Mouse (Mus musculus): Measurements from ENCODE around the gene Lsm7. TPM values are rescaled to one million over a fixed set of nuclear protein-coding genes. Genes with fewer than 3 reads are reported as not detected.

Lsm7 gene
- total RNA-seq (2014; fragmentation: Nextera tagmentation), result 207 and 210 TPM in 2 replicates
- total RNA-seq (2017), result 378 and 439 TPM in 2 replicates

DNA sequence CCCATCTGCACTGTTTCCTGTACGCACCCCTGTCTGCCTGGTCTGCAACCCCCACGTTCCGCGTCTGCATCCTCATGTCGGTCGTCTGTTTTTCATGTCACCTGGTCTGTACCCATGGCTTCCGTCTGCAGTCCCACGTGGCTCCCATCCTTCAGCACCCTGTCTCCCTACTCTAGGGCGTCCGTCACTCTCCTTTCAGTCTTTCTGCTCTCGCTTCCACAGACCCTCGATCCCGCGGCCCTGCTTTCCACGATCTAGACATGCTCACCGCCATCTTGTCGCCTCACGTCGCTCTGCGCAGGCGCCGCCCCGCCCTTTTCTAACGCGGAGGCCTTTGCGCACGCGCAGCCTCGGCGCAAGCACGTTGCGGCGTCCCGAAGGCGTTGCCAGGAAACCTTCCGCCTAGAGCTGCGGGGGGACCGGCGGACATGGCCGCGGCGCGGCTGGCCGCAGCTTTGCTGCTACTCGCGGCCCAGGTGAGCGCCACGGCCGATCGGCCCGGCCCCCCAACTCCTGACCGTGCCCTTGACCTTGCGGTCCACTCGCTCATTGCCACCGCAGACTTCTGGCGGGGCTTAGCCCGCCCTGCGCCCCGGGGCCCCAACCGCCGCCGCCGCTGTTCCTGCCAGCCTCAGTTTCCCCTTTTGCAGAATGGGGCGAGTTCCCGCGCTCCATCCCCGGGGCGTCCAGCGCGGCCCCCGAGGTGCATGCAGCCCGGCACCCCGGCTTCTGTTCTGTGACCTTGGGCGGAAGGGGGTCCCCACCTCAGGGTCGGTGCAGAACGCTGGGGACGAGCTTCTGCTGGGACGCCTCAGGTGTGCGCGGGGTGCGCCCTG is at the start of gene Lsm7, which contains the start of gene Sppl2b:
Gene Lsm7 (minus strand): TSS at position 297 of the 836 bp plus-strand sequence.
Gene Sppl2b (plus strand): TSS at position 363 of the 836 bp plus-strand sequence.
- peak; percentile 75 for ATAC-seq (replicated peaks; ENCODE audit: poor library complexity, severe bottlenecking)

DNA sequence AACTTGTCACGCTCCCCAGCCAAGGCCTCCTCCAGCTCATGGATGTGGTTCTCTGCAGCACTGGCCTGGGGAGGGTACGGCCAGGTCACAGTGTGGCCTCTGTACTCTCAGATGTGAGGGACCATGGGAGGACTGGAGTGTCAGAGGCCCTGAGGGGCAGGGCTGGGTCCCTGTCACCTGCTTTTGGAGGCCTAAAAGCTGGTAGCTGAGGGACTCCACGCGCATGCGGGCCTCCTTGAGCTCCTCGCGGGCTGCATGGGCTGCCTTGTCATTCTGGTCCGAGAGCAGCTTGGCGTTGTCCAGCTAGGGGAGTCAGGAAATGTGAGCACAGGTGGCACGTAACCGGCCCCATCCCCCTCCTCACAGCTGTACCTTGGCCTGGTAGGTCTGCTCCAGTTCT is 49.7 kb upstream of the Lsm7 start:
- ATAC-seq (replicated peaks; ENCODE audit: poor library complexity, severe bottlenecking), result no peak

DNA sequence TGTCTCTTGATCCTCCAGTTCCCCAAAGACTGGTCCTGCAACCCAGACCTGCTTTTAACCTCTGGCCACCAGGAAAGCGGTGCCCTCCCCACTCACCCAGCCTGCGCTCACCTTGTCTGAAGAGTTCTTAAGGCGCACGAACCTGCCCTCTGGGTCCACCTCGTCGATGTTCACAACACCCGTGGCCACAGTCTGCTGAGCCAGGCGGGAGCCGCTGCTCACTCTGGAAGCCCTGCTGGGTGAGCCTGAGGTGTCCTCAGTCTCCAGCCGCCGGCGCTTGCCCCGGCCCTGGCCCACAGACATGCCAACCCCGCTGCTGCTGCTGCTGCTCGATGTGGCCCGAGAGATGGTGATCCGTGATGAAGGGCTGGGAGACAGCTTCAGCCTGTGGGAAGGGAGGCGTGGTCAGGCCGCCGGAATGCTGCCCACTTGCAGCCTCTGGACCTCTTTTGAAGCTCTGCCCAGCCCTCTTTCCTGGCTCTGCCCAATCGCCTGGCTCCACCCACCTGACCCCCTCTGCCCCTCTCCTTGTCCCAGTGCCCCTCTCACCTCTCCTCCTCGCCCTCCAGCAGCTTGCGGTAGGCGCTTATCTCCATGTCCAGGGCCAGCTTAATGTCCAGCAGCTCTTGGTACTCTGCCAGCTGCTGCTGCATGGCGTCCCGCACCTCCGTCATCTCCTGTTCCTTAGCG is 49.1 kb upstream of the Lsm7 start:
- ATAC-seq (replicated peaks; ENCODE audit: poor library complexity, severe bottlenecking), result no peak

DNA sequence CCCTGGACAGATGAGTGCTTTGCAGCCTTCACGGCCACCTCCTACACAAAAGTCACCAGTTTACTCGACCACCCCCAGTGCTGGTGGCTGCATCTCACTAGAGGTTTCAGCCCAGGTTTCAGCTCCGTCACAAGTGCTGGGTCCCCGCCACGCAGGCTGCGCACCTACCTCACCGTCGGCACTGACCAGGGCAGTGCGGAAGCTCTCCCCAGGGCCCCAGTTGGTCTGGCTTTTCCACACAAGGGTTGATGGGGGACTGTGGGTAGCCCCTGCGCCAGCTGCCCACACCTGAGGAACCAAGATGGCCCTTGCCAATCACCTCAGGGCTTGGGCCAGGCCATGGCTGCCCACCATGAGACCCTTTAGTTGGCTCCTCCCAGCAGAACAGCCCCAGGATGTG is 48.3 kb upstream of the Lsm7 start:
- ATAC-seq (replicated peaks; ENCODE audit: poor library complexity, severe bottlenecking), result no peak

DNA sequence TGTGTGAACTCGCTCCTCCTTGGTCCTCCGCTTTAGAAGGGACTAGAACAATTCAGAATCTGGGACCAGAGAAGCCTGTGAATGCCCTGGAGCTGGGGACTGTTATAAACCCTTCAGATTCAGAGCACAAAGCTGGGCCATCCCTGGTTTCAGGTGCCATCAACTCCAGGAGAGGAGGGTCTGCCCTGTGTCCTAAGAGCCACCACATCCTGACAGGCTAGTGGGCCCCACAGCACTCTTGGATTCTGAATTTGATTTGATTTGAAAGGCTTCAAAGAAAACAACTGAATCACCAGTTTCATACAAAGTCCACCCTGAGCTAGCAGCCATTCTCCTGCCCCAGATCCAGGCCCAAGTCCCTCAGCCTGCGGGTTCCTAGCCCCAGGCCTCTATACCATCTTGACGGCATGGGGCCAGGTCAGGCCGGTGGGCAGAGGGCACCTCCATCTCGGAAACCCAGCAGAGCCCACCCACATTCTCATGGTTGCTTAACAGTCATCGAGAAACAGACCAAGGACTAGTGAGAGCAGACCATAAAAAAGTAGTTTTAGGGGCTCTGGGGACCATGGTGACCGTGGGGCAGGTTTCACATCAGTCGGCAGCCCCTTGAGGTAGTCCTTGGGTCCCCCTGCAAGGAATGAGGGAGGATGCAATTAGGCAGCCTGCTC is 47.4 kb upstream of the Lsm7 start:
- no peak for ATAC-seq (replicated peaks; ENCODE audit: poor library complexity, severe bottlenecking)

DNA sequence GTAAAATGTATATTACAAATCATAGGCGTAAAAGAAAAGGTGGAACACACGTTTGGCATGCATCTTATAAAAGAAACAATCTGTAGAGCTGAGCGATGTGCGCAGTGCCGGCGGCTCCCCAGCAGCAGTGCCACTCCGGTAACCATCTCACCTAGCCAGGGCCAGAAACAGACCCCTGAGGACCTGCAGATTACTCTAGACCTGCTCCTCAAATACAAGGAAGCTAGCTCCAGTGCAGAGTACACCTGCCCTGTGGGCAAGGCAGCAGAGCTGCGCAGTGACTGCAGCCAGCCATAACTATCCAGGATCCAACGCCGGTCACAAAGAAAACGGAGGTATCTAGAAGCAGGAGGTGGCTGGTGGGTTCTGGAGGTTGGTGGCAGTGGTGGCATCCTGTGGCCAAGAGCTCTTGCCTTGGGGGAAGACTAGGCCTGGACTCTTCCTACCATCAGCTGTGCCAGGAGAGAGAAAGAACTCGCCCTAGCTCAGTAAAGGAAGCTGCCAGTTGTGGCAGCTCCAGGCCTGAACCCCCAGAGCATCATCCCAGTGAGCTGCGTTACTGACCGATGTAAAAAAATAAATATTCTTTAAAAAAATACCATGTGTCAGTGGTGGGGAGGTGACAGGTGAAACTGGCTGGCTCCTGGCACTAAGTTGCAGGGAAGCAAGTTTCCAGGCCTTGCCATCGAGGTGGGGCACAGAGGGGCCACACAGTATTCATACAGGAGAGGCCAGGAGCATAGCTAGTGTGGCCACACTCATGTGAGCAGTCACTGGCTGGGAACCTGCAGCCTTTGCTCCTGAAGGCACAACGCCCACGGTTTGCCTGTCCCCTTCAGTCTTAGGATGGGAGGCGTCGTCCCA is 46.6 kb upstream of the Lsm7 start:
- no peak for ATAC-seq (replicated peaks; ENCODE audit: poor library complexity, severe bottlenecking)

DNA sequence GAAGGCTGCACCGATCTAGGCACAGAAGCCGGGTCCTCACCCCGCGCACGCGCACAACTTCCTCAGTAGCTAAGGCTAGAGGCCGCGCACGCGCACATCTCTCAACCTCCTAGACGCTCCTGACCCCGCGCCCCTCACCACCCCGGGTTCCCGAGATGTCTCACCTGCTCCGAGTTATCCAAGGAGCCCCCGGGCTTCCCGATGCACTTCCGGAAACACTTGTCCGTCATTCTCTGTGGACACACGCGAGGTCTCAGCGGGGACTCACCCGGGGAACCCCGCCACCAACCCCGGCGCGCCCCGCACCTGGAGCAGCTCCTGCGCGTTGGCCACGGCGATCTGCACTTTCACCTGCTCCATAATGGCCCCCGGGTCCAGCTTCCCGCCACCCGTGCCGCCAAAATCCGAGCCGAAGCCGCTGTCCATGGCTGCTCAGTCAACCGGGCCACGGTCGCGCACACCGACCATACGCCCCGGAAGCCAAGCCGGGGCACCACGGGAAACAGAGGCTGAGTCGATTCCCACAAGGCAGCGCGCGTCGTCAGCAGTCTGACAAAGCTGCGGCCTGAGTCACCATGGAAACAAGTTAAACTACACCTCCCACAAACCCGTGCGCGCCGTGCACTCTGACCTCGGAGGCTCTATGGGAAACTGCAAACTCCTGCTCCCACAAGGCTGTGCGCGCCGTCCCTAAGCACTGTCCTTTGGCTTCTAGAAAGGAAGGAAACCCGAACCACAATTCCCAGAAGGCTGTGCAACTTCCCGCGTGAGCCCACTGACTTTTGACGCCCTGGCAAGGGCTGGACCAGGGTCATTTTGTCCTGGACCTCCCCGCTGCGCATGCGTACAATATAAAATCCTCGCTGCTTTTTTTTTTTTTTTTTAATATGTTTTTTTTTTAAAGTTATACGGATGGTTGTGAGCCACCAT is 45.6 kb upstream of the Lsm7 start, which contains the start of gene Timm13:
Gene Timm13 (minus strand): TSS at position 652 of the 930 bp plus-strand sequence.
- ATAC-seq (replicated peaks; ENCODE audit: poor library complexity, severe bottlenecking), result peak; percentile 94

DNA sequence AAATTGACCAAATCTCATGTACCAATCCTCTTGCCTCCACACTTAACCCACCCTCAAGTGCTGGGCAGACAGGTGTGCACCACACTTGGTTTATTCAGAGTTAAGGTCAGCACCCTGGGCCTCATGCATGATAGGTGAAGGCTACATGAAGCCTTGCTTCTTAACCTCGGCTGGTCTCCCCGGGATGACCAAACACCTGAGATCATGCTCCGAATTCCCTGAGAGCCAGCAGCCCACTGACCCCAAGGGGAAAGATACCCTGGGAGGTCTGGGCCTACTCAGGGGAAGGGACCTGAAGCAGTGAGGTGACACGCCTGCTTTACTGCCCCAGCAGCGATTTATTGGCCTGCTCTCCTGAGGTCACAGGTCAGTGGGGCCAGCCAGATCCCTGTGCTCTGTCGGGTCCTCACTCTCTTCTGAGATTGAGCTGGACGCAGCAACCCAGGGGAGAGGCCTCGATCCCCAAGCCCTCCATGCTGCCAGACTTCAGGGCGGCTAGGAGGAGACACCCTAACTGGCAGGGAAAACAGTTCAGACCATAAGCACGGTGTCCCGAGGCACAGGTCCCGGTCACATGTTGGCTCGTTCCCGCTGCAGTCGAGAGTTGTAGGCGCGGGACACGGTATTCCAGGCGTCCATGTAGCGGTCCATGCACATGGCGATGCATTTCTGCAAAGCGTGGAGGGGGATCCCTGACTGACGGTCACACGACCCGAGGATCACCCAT is 44.7 kb upstream of the Lsm7 start:
- ATAC-seq (replicated peaks; ENCODE audit: poor library complexity, severe bottlenecking), result no peak

DNA sequence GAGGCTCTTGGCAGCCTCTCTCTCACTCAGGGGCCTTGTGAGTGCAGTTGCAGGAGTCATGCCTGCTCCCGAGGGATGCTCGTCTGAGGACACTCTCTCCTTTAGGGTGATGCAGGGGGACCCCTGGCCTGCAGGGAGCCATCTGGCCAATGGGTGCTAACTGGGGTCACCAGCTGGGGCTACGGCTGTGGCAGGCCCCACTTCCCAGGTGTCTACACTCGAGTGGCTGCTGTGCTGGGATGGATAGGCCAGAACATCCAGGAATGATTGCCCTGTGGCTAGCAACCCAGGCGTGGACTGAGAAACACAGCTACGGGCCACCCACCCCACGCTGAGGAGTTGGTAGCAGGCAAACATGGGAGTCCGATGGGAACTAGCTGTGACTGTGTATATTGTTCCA is 44.1 kb upstream of the Lsm7 start:
- no peak for ATAC-seq (replicated peaks; ENCODE audit: poor library complexity, severe bottlenecking)

DNA sequence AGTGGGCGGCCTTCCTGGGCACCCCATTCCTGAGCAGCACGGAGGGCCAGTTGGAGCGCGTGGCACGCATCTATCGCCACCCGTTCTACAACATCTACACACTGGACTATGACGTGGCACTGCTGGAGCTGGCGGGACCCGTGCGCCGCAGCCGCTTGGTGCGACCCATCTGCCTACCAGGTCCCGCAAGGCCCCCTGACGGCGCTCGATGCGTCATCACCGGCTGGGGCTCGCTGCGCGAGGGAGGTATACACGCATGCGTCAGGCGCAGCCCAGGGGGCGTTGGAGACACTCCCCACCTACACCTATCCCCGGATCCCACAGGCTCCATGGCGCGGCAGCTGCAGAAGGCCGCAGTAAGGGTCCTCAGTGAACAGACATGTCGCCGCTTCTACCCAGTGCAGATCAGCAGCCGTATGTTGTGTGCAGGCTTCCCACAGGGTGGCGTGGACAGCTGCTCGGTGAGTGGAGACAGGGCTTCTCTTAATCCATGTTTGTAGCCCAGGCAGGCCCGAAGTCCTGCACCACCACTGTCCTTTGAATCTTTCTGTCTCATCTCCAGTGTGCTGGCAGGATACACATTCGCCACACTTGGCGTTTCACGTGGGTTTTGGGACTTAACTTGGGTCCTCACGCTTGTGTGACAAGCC is 43.0 kb upstream of the Lsm7 start:
- ATAC-seq (replicated peaks; ENCODE audit: poor library complexity, severe bottlenecking), result no peak

DNA sequence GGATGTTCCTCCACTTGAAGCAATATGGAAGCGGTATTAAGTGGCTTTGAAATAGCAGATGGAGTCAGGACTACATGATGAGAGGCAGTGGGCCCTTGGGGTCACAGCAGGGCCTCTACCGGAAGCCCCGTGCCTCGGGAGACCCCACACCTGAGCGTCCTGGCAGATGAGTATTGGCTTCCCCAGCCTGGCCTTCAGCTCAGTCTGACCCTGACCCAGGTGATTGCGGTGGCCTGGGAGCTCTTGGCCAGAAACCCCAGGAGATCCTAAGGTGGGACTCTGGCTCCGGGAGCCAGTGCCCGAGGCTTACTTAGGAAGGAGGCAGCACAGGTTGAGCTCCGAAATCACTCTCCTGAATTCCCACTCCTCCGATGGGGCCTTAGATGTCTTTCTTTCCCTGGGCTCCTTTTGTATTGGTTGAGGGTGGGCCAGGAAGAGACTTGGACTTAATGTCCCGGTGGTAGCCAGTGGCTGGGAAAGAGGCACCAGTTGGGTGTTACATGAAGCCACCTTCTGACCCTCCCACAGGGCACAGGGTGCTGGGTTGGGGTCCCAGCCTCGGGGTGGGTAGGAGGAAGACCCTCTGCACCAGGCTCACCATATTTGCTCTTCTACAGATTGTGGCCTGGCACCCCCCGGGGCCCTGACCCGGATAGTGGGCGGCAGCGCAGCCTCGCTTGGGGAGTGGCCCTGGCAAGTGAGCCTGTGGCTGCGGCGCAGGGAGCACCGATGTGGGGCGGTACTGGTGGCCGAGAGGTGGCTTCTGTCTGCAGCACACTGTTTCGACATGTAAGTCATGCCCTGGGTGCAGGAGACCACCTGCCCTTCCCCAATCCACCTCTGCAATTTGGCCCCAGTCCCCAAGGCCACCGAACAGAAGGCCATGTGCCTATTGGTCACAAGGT is 41.8 kb upstream of the Lsm7 start:
- ATAC-seq (replicated peaks; ENCODE audit: poor library complexity, severe bottlenecking), result no peak

DNA sequence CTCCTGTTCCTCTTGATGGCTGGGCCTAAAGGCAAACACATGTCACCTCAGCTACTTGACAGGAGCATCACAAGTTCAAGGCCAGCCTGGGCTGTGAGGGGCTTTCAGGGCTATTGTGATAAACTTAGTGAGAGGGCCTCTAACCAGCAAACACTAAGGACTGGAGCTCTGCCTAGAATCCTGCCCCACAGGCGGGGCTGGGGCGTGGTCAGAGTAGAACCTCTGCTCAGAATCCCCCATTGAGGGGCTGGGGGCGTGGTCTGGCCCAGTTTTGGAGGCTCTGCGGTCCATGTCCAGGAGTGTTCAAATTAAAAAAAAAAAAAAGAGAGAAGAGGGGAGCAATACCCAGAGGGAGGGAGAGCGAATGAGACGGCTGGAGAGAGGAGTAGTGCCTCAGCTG is 40.7 kb upstream of the Lsm7 start:
- ATAC-seq (replicated peaks; ENCODE audit: poor library complexity, severe bottlenecking), result no peak

DNA sequence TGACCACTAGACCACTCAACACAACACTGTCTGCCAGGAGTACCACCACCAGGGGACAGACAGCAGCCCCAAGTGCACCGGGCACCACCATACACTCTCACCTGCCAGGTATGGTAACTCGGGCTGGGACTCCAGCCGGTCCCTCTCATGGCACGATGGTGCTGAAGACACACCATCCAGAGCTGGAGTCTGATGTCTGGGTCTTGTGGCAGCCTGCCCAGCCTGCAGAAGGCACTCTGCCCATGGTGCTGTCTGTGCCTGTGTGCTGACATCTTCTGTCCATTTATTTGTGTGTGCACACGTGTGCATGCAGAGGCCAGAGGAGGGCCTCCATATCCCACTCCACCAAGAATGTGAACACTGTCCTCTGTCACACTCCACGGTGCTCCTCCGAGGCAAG is 40.1 kb upstream of the Lsm7 start:
- ATAC-seq (replicated peaks; ENCODE audit: poor library complexity, severe bottlenecking), result no peak

DNA sequence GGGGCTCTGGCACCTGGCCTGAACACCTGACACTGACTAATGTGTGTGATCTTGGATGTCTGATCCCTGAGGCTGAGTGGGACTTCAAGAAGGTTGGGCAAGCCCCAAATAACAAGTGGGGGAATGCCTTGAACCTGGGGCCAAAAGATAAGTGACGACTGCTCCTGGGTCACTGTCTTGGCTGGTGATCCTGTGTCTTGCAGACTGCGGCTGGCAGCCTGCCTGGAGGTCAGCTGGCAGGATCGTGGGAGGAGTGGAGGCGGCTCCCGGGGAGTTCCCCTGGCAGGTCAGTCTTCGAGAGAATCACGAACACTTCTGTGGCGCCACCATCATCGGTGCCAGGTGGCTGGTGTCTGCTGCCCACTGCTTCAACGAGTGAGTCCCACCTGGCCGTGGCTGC is 32.2 kb upstream of the Lsm7 start:
- no peak for ATAC-seq (replicated peaks; ENCODE audit: poor library complexity, severe bottlenecking)

DNA sequence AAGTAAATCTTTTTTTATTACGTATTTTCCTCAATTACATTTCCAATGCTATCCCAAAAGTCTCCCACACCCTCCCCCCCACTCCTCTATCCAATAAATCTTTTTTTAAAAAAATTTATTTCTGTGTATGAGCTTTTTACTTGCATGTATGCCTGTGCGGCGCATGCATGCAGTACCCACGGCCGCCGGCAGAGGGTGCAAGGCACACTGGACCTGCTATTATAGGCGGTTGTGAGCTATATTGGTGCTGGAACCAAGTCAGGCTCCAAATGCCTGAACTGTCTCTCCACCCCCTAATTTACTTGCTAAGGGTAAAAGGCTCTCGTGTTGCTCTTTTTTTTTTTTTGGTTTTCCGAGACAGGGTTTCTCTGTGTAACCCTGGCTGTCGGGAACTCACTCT is 26.3 kb upstream of the Lsm7 start:
- ATAC-seq (replicated peaks; ENCODE audit: poor library complexity, severe bottlenecking), result peak; percentile 54

DNA sequence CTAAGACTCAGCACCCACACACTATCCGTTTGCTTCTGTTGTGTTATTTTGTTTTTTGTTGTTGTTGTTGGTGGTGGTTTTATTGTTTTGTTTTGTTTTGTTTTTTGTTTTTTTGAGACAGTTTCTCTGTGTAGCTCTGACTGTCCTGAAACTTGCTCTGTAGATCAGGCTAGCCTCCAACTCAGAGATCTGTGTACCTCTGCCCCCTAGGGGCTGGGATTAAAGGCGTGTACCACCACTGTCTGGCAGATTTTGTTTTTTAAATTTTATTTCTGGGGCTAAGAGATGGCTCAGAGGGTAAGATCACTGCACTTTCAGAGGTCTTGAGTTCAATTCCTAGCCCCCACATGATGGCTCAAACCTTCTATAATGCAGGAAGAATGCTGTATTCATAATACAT is 25.9 kb upstream of the Lsm7 start:
- no peak for ATAC-seq (replicated peaks; ENCODE audit: poor library complexity, severe bottlenecking)

DNA sequence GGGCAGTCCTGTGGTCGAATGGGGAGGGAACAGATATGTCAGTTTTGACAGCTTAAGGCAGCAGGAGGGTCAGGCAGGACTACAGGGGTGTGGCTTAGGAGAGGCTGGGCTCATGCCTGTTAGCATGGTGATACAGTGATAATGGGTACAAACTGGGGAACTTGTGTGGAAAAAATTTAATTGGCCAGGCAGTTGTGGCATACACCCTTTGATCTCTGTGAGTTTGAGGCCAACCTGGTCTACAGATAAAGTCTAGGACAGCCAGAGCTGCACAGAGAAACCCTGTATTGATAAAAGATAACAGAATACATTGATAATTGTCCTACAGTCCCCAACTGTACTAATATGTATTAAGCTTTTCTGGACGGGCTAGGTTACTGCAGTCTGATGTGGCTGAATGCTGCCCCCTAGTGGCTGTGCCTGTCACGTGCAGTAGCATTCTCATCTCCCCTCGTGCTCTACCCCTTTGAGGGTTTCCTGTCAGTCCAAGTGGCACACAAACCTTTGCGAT is 25.2 kb upstream of the Lsm7 start:
- ATAC-seq (replicated peaks; ENCODE audit: poor library complexity, severe bottlenecking), result peak; percentile 62
